Mouse (Mus musculus) liver, embryonic 16.5 days (tissue): ENCODE results near the gene Tenm3. TPM values are rescaled to one million over a fixed set of nuclear protein-coding genes. Genes with fewer than 3 reads are reported as not detected.

Source experiments
- ATAC-seq: fragments of 200-750 bp; cut with Nextera tagmentation; 2 replicates; pipeline ENCODE4 v1.8.0; 2017; ENCODE audit warnings: low read depth, mild to moderate bottlenecking, moderate number of reproducible peaks, moderate library complexity
- H3K27ac ChIP-seq: fragments of 300-500 bp; sonication (generic); 2 replicates; pipeline ENCODE4 v1.5.1; 2014; ENCODE audit warnings: mild to moderate bottlenecking, low read length
- H3K27me3 ChIP-seq: fragments of 300-500 bp; sonication (generic); 2 replicates; pipeline ENCODE4 v1.6.1; 2014; ENCODE audit warnings: low read depth, low read length, mixed read lengths; ENCODE audit not compliant: control insufficient read depth, insufficient read depth
- H3K36me3 ChIP-seq: fragments of 300-500 bp; sonication (generic); 2 replicates; pipeline ENCODE4 v1.6.1; 2014; ENCODE audit warnings: mild to moderate bottlenecking; ENCODE audit not compliant: control insufficient read depth, insufficient read depth
- H3K4me1 ChIP-seq: fragments of 300-500 bp; sonication (generic); 2 replicates; pipeline ENCODE4 v1.6.1; 2014; ENCODE audit warnings: low read depth, low read length, mixed read lengths; ENCODE audit not compliant: control insufficient read depth
- H3K4me2 ChIP-seq: fragments of 300-500 bp; sonication (generic); 2 replicates; pipeline ENCODE4 v1.6.1; 2014; ENCODE audit warnings: low read depth, low read length, mixed read lengths
- H3K4me3 ChIP-seq: fragments of 300-500 bp; sonication (generic); 2 replicates; pipeline ENCODE4 v1.5.1; 2014; ENCODE audit warnings: low read depth, mild to moderate bottlenecking, low read length
- H3K9ac ChIP-seq: fragments of 300-500 bp; sonication (generic); 2 replicates; pipeline ENCODE4 v1.6.1; 2014; ENCODE audit warnings: low read depth, low read length
- H3K9me3 ChIP-seq: fragments of 300-500 bp; sonication (generic); replicated peaks from 2 replicates; pipeline ENCODE4 v1.6.1; 2016; ENCODE audit warnings: low read length; ENCODE audit not compliant: control insufficient read depth
- WGBS: fragments of 180-500 bp; shearing (Covaris S2); extraction: QIAGEN DNeasy Blood & Tissue Kit; methylation state at CpG from one replicate; pipeline ENCODE4 v1.1.7; 2014; ENCODE audit not compliant: insufficient replicate concordance; 5-methylcytosine and 5-hydroxymethylcytosine counted together
- polyA plus RNA-seq: library from polyadenylated mRNA; unstranded; fragments of >200 nt; fragmentation: Nextera tagmentation; extraction: Ambion mirVana; gene quantifications from 2 replicates; pipeline ENCODE4 v1.2.1, GENCODE M21; 2015

Tenm3 gene
- polyA plus RNA-seq, 1 experiment from 2014 or later = 6.0 TPM

DNA sequence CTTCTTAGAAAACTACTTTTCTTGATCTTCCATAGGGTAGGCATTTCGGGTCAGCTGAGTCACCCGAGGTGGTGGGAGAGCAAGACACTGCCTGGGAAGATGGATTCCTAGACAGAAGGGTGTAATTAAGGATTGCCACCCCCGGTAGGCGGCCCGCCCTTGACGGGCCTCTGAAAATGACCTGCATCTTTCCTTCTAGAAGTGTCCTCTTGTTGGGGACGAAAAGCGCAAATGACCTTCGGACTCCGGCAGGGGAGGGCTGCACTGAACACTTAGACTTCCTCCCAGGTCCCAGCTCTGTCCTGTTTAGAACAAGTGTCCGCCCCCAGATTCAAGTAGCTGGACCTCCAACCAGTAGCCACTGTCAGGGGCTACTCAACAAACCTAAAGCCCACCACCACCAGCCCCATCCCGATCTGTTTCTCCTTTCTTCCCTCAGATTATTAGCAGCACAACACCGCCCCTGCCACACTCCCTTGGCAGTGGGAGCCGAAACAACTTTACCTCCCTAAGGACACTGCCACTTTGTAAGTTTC lies 687 bp upstream of the Tenm3 start:
- Histone ChIP-seq H3K27ac (no peak overlapping the region), H3K4me1 (no peaks in the 10 kb centered on the region), H3K4me3 (peak overlapping the region; percentile 61), H3K4me2 (peak overlapping the region; percentile 56), H3K9ac (no peak overlapping the region; the same call in 1 of the 2 replicates), H3K9me3 (no peaks in the 10 kb centered on the region), H3K36me3 (no peaks in the 10 kb centered on the region), H3K27me3 (peaks cover 26% of the 10 kb centered on the region)
- no peak for ATAC-seq
- WGBS = 2% methylated on average over 14 of the region's 14 CpGs

DNA sequence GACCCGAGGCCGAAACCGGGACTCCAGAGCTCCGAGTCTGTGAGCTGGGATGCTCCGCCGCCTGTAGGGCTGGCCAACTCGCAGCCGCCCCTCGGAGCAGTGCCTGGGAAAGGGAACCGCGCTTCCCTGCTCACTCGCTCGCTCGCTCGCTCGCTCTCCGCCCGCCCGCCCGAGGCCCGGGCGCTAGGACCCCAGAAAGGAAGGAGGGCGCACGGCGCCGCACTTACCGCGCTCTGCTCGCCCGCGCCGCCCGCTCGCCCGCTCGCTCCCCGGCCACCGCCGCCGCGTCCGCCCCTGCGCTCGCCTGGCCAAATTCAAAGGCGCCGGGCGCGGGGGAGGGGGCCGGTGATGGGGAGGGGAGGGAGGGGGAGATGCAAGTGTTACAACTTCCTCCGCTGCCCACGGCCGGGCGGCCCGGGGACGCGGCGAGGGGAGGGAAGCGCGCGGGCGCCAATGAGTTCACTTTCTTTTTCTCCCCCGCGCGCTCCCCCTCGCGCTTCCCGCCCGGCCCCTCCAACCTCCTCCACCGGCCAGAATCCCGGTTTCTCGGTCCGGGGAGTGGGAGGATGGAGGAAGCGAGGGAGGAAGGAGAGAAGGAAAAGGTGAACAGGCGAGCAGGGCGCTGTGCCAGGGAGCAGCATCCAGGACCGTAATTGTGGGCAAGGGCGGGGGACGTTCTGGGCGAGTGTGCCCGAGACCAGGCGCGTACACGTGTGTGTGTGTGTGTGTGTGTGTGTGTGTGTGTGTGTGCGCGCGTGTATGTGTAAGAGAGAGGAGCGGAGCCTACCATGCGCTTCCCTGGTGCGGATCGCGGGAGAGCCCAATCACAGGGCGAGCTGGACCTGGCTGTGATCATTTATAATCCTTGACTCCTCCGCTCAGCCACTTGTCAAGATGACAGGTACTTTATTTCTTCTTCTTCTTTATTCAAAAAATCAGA lies 490 bp downstream of the Tenm3 start:
- Histone ChIP-seq H3K4me1 (no peaks in the 10 kb centered on the region), H3K27me3 (peaks cover 26% of the 10 kb centered on the region), H3K36me3 (no peaks in the 10 kb centered on the region), H3K4me3 (peak overlapping the region; percentile 61), H3K27ac (peak overlapping the region; percentile 54; the same call in 1 of the 2 replicates), H3K9ac (peak overlapping the region; percentile 19; the same call in 1 of the 2 replicates), H3K9me3 (no peaks in the 10 kb centered on the region), H3K4me2 (peak overlapping the region; percentile 56)
- WGBS = 2% methylated on average over 57 of the region's 93 CpGs
- peak; percentile 63 for ATAC-seq

DNA sequence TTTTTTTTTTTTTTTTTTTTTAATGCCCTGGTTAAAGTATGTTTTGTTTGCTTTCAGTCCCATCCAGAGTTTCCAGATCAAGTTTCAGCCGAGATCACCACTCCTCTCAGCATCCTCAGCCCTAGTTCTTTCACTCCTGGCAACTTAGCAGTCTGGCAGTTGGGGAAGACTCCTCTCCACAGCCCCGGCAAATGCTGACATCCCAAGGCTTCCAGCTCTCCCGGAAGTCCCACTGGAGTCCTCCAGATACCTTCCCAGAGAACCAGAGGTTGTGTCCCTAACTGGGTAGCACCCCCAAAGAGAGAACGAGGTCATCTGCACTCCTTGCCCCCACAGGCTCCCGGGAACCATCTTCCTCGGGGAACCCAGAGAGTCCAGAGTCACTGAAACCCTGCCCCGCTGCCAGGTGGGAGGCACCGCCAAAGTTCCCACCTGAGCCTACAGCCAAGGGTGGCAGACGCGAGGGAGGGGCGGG lies 1.2 kb downstream of the Tenm3 start:
- no peaks in the 10 kb centered on the region for H3K36me3 ChIP-seq
- H3K9ac ChIP-seq = peak overlapping the region; percentile 19; the same call in 1 of the 2 replicates
- under 1% methylated on average over 11 of the region's 11 CpGs for WGBS
- H3K4me3 ChIP-seq = peak overlapping the region; percentile 61
- no peaks in the 10 kb centered on the region for H3K9me3 ChIP-seq
- H3K27ac ChIP-seq = no peak overlapping the region
- H3K4me2 ChIP-seq = peak overlapping the region; percentile 56
- ATAC-seq = no peak; the same call in 1 of the 2 replicates
- H3K27me3 ChIP-seq = peaks cover 26% of the 10 kb centered on the region
- H3K4me1 ChIP-seq = no peaks in the 10 kb centered on the region

DNA sequence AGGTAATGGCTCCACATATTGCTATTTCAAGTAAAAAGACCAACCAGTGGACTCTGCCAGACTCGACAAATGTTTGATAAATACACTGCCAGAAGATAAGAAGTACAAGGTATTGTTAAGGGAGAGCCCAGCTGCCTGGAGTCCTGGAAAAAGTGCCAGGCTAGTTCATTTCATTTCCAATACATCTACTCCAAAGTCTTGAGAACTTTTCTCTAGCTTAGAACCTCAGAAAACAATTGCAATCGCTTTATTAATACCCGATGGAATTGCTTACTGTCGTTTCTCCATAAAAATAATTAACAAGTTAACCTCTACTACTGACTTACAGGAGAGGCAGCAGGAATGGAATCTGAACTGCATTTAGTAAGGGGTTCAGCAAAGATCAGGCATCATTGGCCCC lies 1.7 kb downstream of the Tenm3 start:
- Histone ChIP-seq H3K9me3 (no peaks in the 10 kb centered on the region), H3K27me3 (peaks cover 26% of the 10 kb centered on the region), H3K9ac (no peak overlapping the region), H3K4me1 (no peaks in the 10 kb centered on the region), H3K4me2 (peak overlapping the region; percentile 56), H3K4me3 (peak overlapping the region; percentile 61; the same call in 1 of the 2 replicates), H3K36me3 (no peaks in the 10 kb centered on the region), H3K27ac (no peak overlapping the region)
- 10% methylated on average over 4 of the region's 4 CpGs for WGBS
- ATAC-seq = no peak

- Histone ChIP-seq H3K36me3 (no peaks in the 10 kb centered on the region), H3K4me2 (no peak overlapping the region), H3K9ac (no peak overlapping the region), H3K4me1 (no peaks in the 10 kb centered on the region), H3K27me3 (no peaks in the 10 kb centered on the region), H3K9me3 (no peaks in the 10 kb centered on the region), H3K27ac (no peak overlapping the region), H3K4me3 (no peak overlapping the region)
- WGBS = 51% methylated on average over 2 of the region's 2 CpGs
- no peak for ATAC-seq
Observed at GRCm38 (mm10) chr8:48835745-48836144, 8.0 kb downstream of the Tenm3 start.

- Histone ChIP-seq H3K27ac (no peak overlapping the region), H3K9me3 (no peaks in the 10 kb centered on the region), H3K9ac (no peak overlapping the region), H3K4me3 (no peak overlapping the region), H3K4me1 (no peaks in the 10 kb centered on the region), H3K27me3 (no peaks in the 10 kb centered on the region), H3K36me3 (no peaks in the 10 kb centered on the region), H3K4me2 (no peak overlapping the region)
- no peak for ATAC-seq
- WGBS = 61% methylated on average over 9 of the region's 9 CpGs
Observed at GRCm38 (mm10) chr8:48827454-48827853, 16.3 kb downstream of the Tenm3 start.

DNA sequence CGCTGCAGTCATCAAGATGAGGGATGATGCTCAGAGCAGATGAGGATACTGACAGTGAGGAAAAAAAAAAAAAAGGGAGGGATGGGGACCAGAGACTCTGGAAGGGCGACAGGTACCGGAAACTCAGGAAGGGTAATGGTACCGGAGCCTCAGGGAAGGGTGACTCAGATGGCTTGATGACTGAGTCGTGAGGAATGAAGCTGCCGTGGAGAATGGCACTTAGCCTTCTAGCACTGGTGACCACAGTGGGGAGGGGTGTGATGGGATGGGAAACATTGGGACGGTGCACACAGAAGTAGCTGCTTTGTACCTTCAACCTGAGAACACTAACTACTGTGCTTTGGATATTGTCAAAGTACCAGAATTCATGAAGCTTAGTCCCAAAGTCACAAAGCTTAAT lies 18.1 kb downstream of the Tenm3 start:
- no peaks in the 10 kb centered on the region for H3K36me3 ChIP-seq
- no peak overlapping the region for H3K4me3 ChIP-seq
- no peak overlapping the region for H3K9ac ChIP-seq
- no peak overlapping the region for H3K27ac ChIP-seq
- ATAC-seq = no peak
- no peaks in the 10 kb centered on the region for H3K9me3 ChIP-seq
- H3K27me3 ChIP-seq = no peaks in the 10 kb centered on the region
- 71% methylated on average over 7 of the region's 7 CpGs for WGBS
- no peak overlapping the region for H3K4me2 ChIP-seq
- no peaks in the 10 kb centered on the region for H3K4me1 ChIP-seq

DNA sequence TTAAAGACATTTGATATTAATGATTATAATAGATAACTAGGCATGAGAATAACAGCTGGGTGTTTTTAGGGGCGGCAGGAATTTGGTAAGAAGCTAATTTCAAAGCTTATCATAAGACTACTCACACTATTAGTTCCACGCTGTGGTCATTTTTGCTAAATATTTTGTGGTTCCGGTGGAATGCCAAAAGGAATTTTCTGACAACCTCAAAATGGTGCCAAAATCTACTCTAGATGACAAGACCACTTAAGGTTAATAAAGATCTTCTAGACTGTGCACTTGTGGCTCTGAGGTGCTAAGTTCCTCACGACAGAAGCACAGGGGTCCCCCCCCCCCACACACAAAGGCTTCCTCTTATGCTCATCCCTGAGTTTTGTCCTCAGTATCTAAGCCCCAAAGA lies 21.5 kb downstream of the Tenm3 start:
- no peak overlapping the region for H3K4me3 ChIP-seq
- no peak for ATAC-seq
- no peak overlapping the region for H3K4me2 ChIP-seq
- H3K9me3 ChIP-seq = no peaks in the 10 kb centered on the region
- no peaks in the 10 kb centered on the region for H3K27me3 ChIP-seq
- H3K27ac ChIP-seq = no peak overlapping the region
- H3K36me3 ChIP-seq = no peaks in the 10 kb centered on the region
- no peaks in the 10 kb centered on the region for H3K4me1 ChIP-seq
- H3K9ac ChIP-seq = no peak overlapping the region
- 59% methylated on average over 4 of the region's 4 CpGs for WGBS

- no peaks in the 10 kb centered on the region for H3K27me3 ChIP-seq
- no peaks in the 10 kb centered on the region for H3K4me1 ChIP-seq
- no peak overlapping the region for H3K4me3 ChIP-seq
- H3K4me2 ChIP-seq = no peak overlapping the region
- 67% methylated on average over 6 of the region's 6 CpGs for WGBS
- no peak for ATAC-seq
- no peak overlapping the region for H3K9ac ChIP-seq
- H3K27ac ChIP-seq = no peak overlapping the region
- H3K36me3 ChIP-seq = no peaks in the 10 kb centered on the region
- no peaks in the 10 kb centered on the region for H3K9me3 ChIP-seq
Observed at GRCm38 (mm10) chr8:48819962-48820361, 23.8 kb downstream of the Tenm3 start.
